In genomic region chr19:37192475-37193058, GRCm38 (mm10) we compare ENCODE assay signal across 19 mouse cellular contexts. TPM values are rescaled to one million over a fixed set of nuclear protein-coding genes. Genes with fewer than 3 reads are reported as not detected.
A peak's percentile ranks its signal among the peaks of the same experiment; 100 is the strongest.
DNase-seq lines count a peak whose midpoint lies in the region; ATAC-seq and TF ChIP-seq lines count a peak whose summit lies in the region.
"Had no signal": no experiment of that assay in that cellular context is flagged by ENCODE, and none has a peak within 500 bp of the region (broad histone marks: within the 10 kb centered on the region; RNA-seq: fewer than 3 reads in every experiment).

No protein-coding gene starts in this region.

- no peak; the same call in 1 of the 2 replicates for ATAC-seq in heart, embryonic 16.5 days (replicated peaks; ENCODE audit: extremely low read depth, insufficient read depth, low FRiP score)
- no peak for ATAC-seq in liver, embryonic 13.5 days (ENCODE audit: low read depth)
- ATAC-seq in liver, postnatal 0 days = peak; percentile 87
- ATAC-seq in hindbrain, postnatal 0 days = no peak
- ATAC-seq: forebrain, embryonic 14.5 days; intestine, embryonic 15.5 days; midbrain, embryonic 13.5 days had no signal

- peak overlapping the region; percentile 47 for H3K27ac ChIP-seq in heart, embryonic 16.5 days (ENCODE audit: low read length)
- no peak overlapping the region for H3K27ac ChIP-seq in heart, embryonic 10.5 days
- H3K27ac ChIP-seq in liver, embryonic 13.5 days = peak overlapping the region; percentile 29; the same call in 1 of the 2 replicates
- H3K27ac ChIP-seq in liver, postnatal 0 days (ENCODE audit: low read depth) = peak overlapping the region; percentile 61
- no peak overlapping the region for H3K27ac ChIP-seq in hindbrain, postnatal 0 days
- H3K27ac ChIP-seq: hindbrain, embryonic 15.5 days; intestine, embryonic 15.5 days; limb, embryonic 15.5 days; midbrain, embryonic 13.5 days; stomach, embryonic 15.5 days had no signal

- H3K4me1 ChIP-seq in heart, embryonic 16.5 days (ENCODE audit: control insufficient read depth, insufficient read depth, low read length) = 0 out of 2 replicates have a peak, but pooled peaks cover 7% of the 10 kb centered on the region
- H3K4me1 ChIP-seq in heart, embryonic 10.5 days = no peaks in the 10 kb centered on the region
- peaks cover 31% of the 10 kb centered on the region for H3K4me1 ChIP-seq in liver, embryonic 13.5 days (replicated peaks)
- peaks cover 8% of the 10 kb centered on the region for H3K4me1 ChIP-seq in liver, postnatal 0 days (ENCODE audit: insufficient read depth)
- no peaks in the 10 kb centered on the region for H3K4me1 ChIP-seq in hindbrain, postnatal 0 days (ENCODE audit: insufficient read depth, low read length)
- H3K4me1 ChIP-seq: hindbrain, embryonic 15.5 days; intestine, embryonic 15.5 days; limb, embryonic 15.5 days; megakaryocyte, embryonic 14.5 days; midbrain, embryonic 13.5 days; stomach, embryonic 15.5 days had no signal

- 41% methylated on average over 5 of the region's 5 CpGs for WGBS in heart, embryonic 16.5 days
- WGBS in heart, embryonic 10.5 days = 71% methylated on average over 5 of the region's 5 CpGs
- 69% methylated on average over 5 of the region's 5 CpGs for WGBS in liver, embryonic 13.5 days (ENCODE audit: insufficient replicate concordance)
- WGBS in liver, postnatal 0 days (ENCODE audit: insufficient replicate concordance) = 54% methylated on average over 5 of the region's 5 CpGs
- 81% methylated on average over 5 of the region's 5 CpGs for WGBS in hindbrain, postnatal 0 days

- H3K9me3 ChIP-seq in heart, embryonic 16.5 days (replicated peaks; ENCODE audit: control insufficient read depth, low read length) = no peaks in the 10 kb centered on the region
- no peaks in the 10 kb centered on the region for H3K9me3 ChIP-seq in heart, embryonic 10.5 days
- no peaks in the 10 kb centered on the region for H3K9me3 ChIP-seq in liver, embryonic 13.5 days (replicated peaks)
- H3K9me3 ChIP-seq in liver, postnatal 0 days (ENCODE audit: low read length) = no peaks in the 10 kb centered on the region
- H3K9me3 ChIP-seq in hindbrain, postnatal 0 days (ENCODE audit: low read length) = no peaks in the 10 kb centered on the region
- H3K9me3 ChIP-seq: hindbrain, embryonic 15.5 days; intestine, embryonic 15.5 days; limb, embryonic 15.5 days; megakaryocyte, embryonic 14.5 days; midbrain, embryonic 13.5 days; stomach, embryonic 15.5 days had no signal

- no peak for TF ChIP-seq EP300 in liver, postnatal 0 days (IDR thresholded peaks at IDR 0.05; ENCODE audit: low read depth)

- no peak overlapping the region for H3K4me2 ChIP-seq in heart, embryonic 16.5 days (ENCODE audit: low read depth, low read length)
- no peak overlapping the region for H3K4me2 ChIP-seq in liver, embryonic 13.5 days
- no peak overlapping the region for H3K4me2 ChIP-seq in liver, postnatal 0 days (ENCODE audit: low read depth, low read length)
- no peak overlapping the region for H3K4me2 ChIP-seq in hindbrain, postnatal 0 days (ENCODE audit: low read depth, low read length)
- H3K4me2 ChIP-seq: hindbrain, embryonic 15.5 days; intestine, embryonic 15.5 days; limb, embryonic 15.5 days; midbrain, embryonic 13.5 days; stomach, embryonic 15.5 days had no signal

- no peak overlapping the region for H3K4me3 ChIP-seq in heart, embryonic 16.5 days (ENCODE audit: low read length)
- no peak overlapping the region for H3K4me3 ChIP-seq in heart, embryonic 10.5 days
- H3K4me3 ChIP-seq in liver, embryonic 13.5 days (replicated peaks) = no peak overlapping the region
- no peak overlapping the region for H3K4me3 ChIP-seq in liver, postnatal 0 days (ENCODE audit: low read depth, low read length)
- no peak overlapping the region for H3K4me3 ChIP-seq in hindbrain, postnatal 0 days (ENCODE audit: low read length)
- H3K4me3 ChIP-seq: hindbrain, embryonic 15.5 days; intestine, embryonic 15.5 days; limb, embryonic 15.5 days; megakaryocyte, embryonic 14.5 days; midbrain, embryonic 13.5 days; stomach, embryonic 15.5 days had no signal

- H3K9ac ChIP-seq in heart, embryonic 16.5 days (ENCODE audit: low read length) = no peak overlapping the region
- no peak overlapping the region for H3K9ac ChIP-seq in liver, embryonic 13.5 days
- H3K9ac ChIP-seq in liver, postnatal 0 days (replicated peaks) = no peak overlapping the region
- H3K9ac ChIP-seq in hindbrain, postnatal 0 days (replicated peaks; ENCODE audit: low read length) = no peak overlapping the region
- H3K9ac ChIP-seq: hindbrain, embryonic 15.5 days; intestine, embryonic 15.5 days; limb, embryonic 15.5 days; midbrain, embryonic 13.5 days; stomach, embryonic 15.5 days had no signal

- no peaks in the 10 kb centered on the region for H3K27me3 ChIP-seq in heart, embryonic 16.5 days (ENCODE audit: control insufficient read depth, insufficient read depth, low read length)
- H3K27me3 ChIP-seq in heart, embryonic 10.5 days (ENCODE audit: insufficient read depth, poor library complexity, severe bottlenecking) = no peaks in the 10 kb centered on the region
- no peaks in the 10 kb centered on the region for H3K27me3 ChIP-seq in liver, embryonic 13.5 days
- H3K27me3 ChIP-seq in liver, postnatal 0 days (ENCODE audit: insufficient read depth, low read length) = no peaks in the 10 kb centered on the region
- H3K27me3 ChIP-seq in hindbrain, postnatal 0 days (ENCODE audit: insufficient read depth, low read length) = no peaks in the 10 kb centered on the region
- H3K27me3 ChIP-seq: hindbrain, embryonic 15.5 days; intestine, embryonic 15.5 days; limb, embryonic 15.5 days; midbrain, embryonic 13.5 days; stomach, embryonic 15.5 days had no signal

- DNase-seq in heart, embryonic 10.5 days (ENCODE audit: low spot score) = no peak
- DNase-seq in liver, embryonic 13.5 days = no peak
- no peak for DNase-seq in liver
- DNase-seq in brain, adult 2 months (ENCODE audit: low read depth, low spot score) = peak; percentile 22
- no peak for DNase-seq in liver, postnatal 0 days
- no peak for DNase-seq in hindbrain, postnatal 0 days (ENCODE audit: low spot score)
- DNase-seq: adrenal gland, postnatal 10 days; cerebellum, adult 2 months; gastrocnemius, postnatal 14 days; left cerebral cortex, postnatal 4 days; thymus, postnatal 25 days had no signal

- TF ChIP-seq CTCF in liver, postnatal 0 days (IDR thresholded peaks at IDR 0.05; ENCODE audit: low read depth) = no peak
- TF ChIP-seq CTCF in hindbrain, postnatal 0 days (IDR thresholded peaks at IDR 0.05; ENCODE audit: low read depth) = no peak

- H3K36me3 ChIP-seq in heart, embryonic 16.5 days (ENCODE audit: control insufficient read depth, insufficient read depth) = no peaks in the 10 kb centered on the region
- H3K36me3 ChIP-seq in heart, embryonic 10.5 days = no peaks in the 10 kb centered on the region
- H3K36me3 ChIP-seq in liver, embryonic 13.5 days = no peaks in the 10 kb centered on the region
- H3K36me3 ChIP-seq in liver, postnatal 0 days (replicated peaks; ENCODE audit: insufficient read depth, low read length) = no peaks in the 10 kb centered on the region
- no peaks in the 10 kb centered on the region for H3K36me3 ChIP-seq in hindbrain, postnatal 0 days (ENCODE audit: insufficient read depth, low read length)
- H3K36me3 ChIP-seq: hindbrain, embryonic 15.5 days; intestine, embryonic 15.5 days; limb, embryonic 15.5 days; midbrain, embryonic 13.5 days; stomach, embryonic 15.5 days had no signal

RNA-seq across cellular contexts. Expression of gene March5, which starts 14.8 kb away (rescaled TPM):
- 77.0 and 80.2 TPM in 2 replicates for polyA plus RNA-seq in heart, embryonic 16.5 days (2015; fragmentation: Nextera tagmentation; extraction: Ambion mirVana)
- 79.0 and 95.9 TPM in 2 replicates for polyA plus RNA-seq in heart, embryonic 10.5 days (2016; fragmentation: Nextera tagmentation; extraction: Ambion mirVana)
- 147 and 159 TPM in 2 replicates for polyA plus RNA-seq in liver, embryonic 13.5 days (2015; fragmentation: Nextera tagmentation; extraction: Ambion mirVana)
- 119 and 126 TPM in 2 replicates for polyA plus RNA-seq in liver, postnatal 0 days (2015; fragmentation: Nextera tagmentation; extraction: Ambion mirVana)
- total RNA-seq in hindbrain, postnatal 0 days (2014; rRNA removed) = 50.3 and 65.0 TPM in 2 replicates
- polyA plus RNA-seq in hindbrain, postnatal 0 days (2015; fragmentation: Nextera tagmentation; extraction: Ambion mirVana) = 94.8 and 100 TPM in 2 replicates

RNA-seq across cellular contexts. Expression of gene Cpeb3, which starts 15.8 kb away (rescaled TPM):
- 7.4 and 8.2 TPM in 2 replicates for polyA plus RNA-seq in heart, embryonic 16.5 days (2015; fragmentation: Nextera tagmentation; extraction: Ambion mirVana)
- 2.6 and 3.7 TPM in 2 replicates for polyA plus RNA-seq in heart, embryonic 10.5 days (2016; fragmentation: Nextera tagmentation; extraction: Ambion mirVana)
- polyA plus RNA-seq in liver, embryonic 13.5 days (2015; fragmentation: Nextera tagmentation; extraction: Ambion mirVana) = 1.7 and 1.9 TPM in 2 replicates
- polyA plus RNA-seq in liver, postnatal 0 days (2015; fragmentation: Nextera tagmentation; extraction: Ambion mirVana) = 2.1 and 2.8 TPM in 2 replicates
- total RNA-seq in hindbrain, postnatal 0 days (2014; rRNA removed) = 23.7 and 26.1 TPM in 2 replicates
- polyA plus RNA-seq in hindbrain, postnatal 0 days (2015; fragmentation: Nextera tagmentation; extraction: Ambion mirVana) = 10.3 and 11.3 TPM in 2 replicates

Comparison
In these comparisons a context has a peak if more than half of its experiments do, and no peak if none do; other contexts are left out.
1. H3K27ac ChIP-seq: peak in heart, embryonic 16.5 days (single experiment), liver, embryonic 13.5 days (single experiment) and liver, postnatal 0 days (single experiment); none in heart, embryonic 10.5 days (single experiment) and hindbrain, postnatal 0 days (single experiment).